Mouse (Mus musculus): ENCODE data around the gene Sec22a.

DNA sequence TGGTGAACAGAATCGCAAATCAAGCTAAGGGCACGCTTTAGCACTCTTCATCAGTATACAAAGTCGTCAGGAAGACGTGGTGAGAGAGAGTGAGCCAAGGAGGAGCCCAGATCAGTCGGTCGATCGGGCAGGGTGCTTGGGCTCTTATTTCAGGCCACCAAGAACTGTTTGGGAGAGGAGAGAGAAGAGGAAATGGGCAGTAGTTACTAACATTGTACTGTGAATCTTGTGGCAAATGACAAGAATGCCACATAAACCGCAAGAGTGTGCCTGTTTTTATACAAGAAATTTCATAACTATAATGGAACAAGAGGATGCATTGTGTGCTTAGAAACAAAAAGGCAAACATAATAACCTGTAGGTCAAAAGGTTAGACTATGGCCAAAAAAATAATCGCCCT is 16.3 kb upstream of the Sec22a start:
- no peak for TF ChIP-seq TAL1 (IDR thresholded peaks at IDR 0.05; ENCODE audit: low read length)
- TF ChIP-seq GATA1 (IDR thresholded peaks at IDR 0.05; ENCODE audit: low read length) = no peak
